In genomic region chr3:108840000-108840715, GRCm38 (mm10) we compare ENCODE assay signal across 7 mouse cellular contexts. TPM values are rescaled to one million over a fixed set of nuclear protein-coding genes. Genes with fewer than 3 reads are reported as not detected.
DNase-seq lines count a peak whose midpoint lies in the region; ATAC-seq lines count a peak whose summit lies in the region.

Gene Stxbp3, minus strand, starts transcription at chr3:108840526.

- no peaks in the 10 kb centered on the region for H3K4me1 ChIP-seq in embryonic facial prominence, embryonic 11.5 days (ENCODE audit: control insufficient read depth, insufficient read depth, low read length)
- peaks cover 10% of the 10 kb centered on the region; the same call in 1 of the 2 replicates for H3K4me1 ChIP-seq in limb, embryonic 10.5 days
- peaks cover 18% of the 10 kb centered on the region; the same call in 1 of the 2 replicates for H3K4me1 ChIP-seq in midbrain, embryonic 13.5 days (replicated peaks)

- peak within 1 kb of the TSS; percentile 81 for H3K4me3 ChIP-seq in embryonic facial prominence, embryonic 11.5 days (ENCODE audit: low read depth, low read length)
- H3K4me3 ChIP-seq in limb, embryonic 10.5 days, result peak within 1 kb of the TSS; percentile 79
- peak within 1 kb of the TSS; percentile 73 for H3K4me3 ChIP-seq in midbrain, embryonic 13.5 days (replicated peaks)

- WGBS in embryonic facial prominence, embryonic 11.5 days, result under 1% methylated on average over 56 of the region's 56 CpGs
- WGBS in limb, embryonic 10.5 days, result under 1% methylated on average over 56 of the region's 56 CpGs
- under 1% methylated on average over 56 of the region's 56 CpGs for WGBS in midbrain, embryonic 13.5 days

- no peaks in the 10 kb centered on the region for H3K27me3 ChIP-seq in embryonic facial prominence, embryonic 11.5 days (ENCODE audit: control insufficient read depth, insufficient read depth, low read length)
- no peaks in the 10 kb centered on the region for H3K27me3 ChIP-seq in limb, embryonic 10.5 days (ENCODE audit: low read depth, poor library complexity, severe bottlenecking)
- no peaks in the 10 kb centered on the region for H3K27me3 ChIP-seq in midbrain, embryonic 13.5 days

- DNase-seq in adrenal gland, postnatal 14 days, result peak; percentile 100
- peak; percentile 97 for DNase-seq in embryonic facial prominence, embryonic 11.5 days (ENCODE audit: low spot score)
- DNase-seq in kidney, adult 11 months, result peak; percentile 97
- peak; percentile 99 for DNase-seq in limb, embryonic 10.5 days (ENCODE audit: low spot score)
- peak; percentile 99 for DNase-seq in spleen, adult 12 weeks (ENCODE audit: low spot score)

- no peaks in the 10 kb centered on the region for H3K36me3 ChIP-seq in embryonic facial prominence, embryonic 11.5 days (replicated peaks; ENCODE audit: control insufficient read depth, insufficient read depth, low read depth, low read length)
- 0 out of 2 replicates have a peak, but pooled peaks cover 5% of the 10 kb centered on the region for H3K36me3 ChIP-seq in limb, embryonic 10.5 days
- H3K36me3 ChIP-seq in midbrain, embryonic 13.5 days, result no peaks in the 10 kb centered on the region

- H3K9me3 ChIP-seq in embryonic facial prominence, embryonic 11.5 days (replicated peaks; ENCODE audit: control insufficient read depth, low read length), result no peaks in the 10 kb centered on the region
- H3K9me3 ChIP-seq in limb, embryonic 10.5 days (replicated peaks), result no peaks in the 10 kb centered on the region
- no peaks in the 10 kb centered on the region for H3K9me3 ChIP-seq in midbrain, embryonic 13.5 days

- H3K9ac ChIP-seq in embryonic facial prominence, embryonic 11.5 days (replicated peaks; ENCODE audit: low read length), result peak within 1 kb of the TSS; percentile 80
- H3K9ac ChIP-seq in midbrain, embryonic 13.5 days (replicated peaks), result peak within 1 kb of the TSS; percentile 72

- ATAC-seq in embryonic facial prominence, embryonic 11.5 days (replicated peaks; ENCODE audit: insufficient number of reproducible peaks, low FRiP score, low TSS enrichment, low read depth), result peak; percentile 93
- ATAC-seq in granulocyte monocyte progenitor cell, adult 5-6 weeks (replicated peaks; ENCODE audit: poor library complexity, severe bottlenecking), result peak; percentile 98
- ATAC-seq in midbrain, embryonic 13.5 days, result peak; percentile 95

- H3K27ac ChIP-seq in embryonic facial prominence, embryonic 11.5 days (replicated peaks; ENCODE audit: low read depth, low read length), result peak within 1 kb of the TSS; percentile 65; the same call in 1 of the 2 replicates
- peak within 1 kb of the TSS; percentile 88 for H3K27ac ChIP-seq in limb, embryonic 10.5 days
- H3K27ac ChIP-seq in midbrain, embryonic 13.5 days, result peak within 1 kb of the TSS; percentile 36; the same call in 1 of the 2 replicates

- H3K4me2 ChIP-seq in embryonic facial prominence, embryonic 11.5 days (ENCODE audit: low read depth, low read length), result peak within 1 kb of the TSS; percentile 55
- H3K4me2 ChIP-seq in midbrain, embryonic 13.5 days (replicated peaks), result peak within 1 kb of the TSS; percentile 73

RNA-seq across cellular contexts. Expression of gene Stxbp3, which starts in this region (rescaled TPM):
- 45.2 and 50.7 TPM in 2 replicates for total RNA-seq in adrenal gland, postnatal 14 days (2021)
- 28.2 and 29.2 TPM in 2 replicates for polyA plus RNA-seq in embryonic facial prominence, embryonic 11.5 days (2014; fragmentation: Nextera tagmentation; extraction: Ambion mirVana)
- total RNA-seq in granulocyte monocyte progenitor cell, adult 5-6 weeks (2014; fragmentation: Nextera tagmentation), result 23.5 and 28.7 TPM in 2 replicates
- total RNA-seq in granulocyte monocyte progenitor cell, adult 5-6 weeks (2017), result 21.6 and 26.2 TPM in 2 replicates
- 20.8 and 24.6 TPM in 2 replicates for polyA plus RNA-seq in limb, embryonic 10.5 days (2016; fragmentation: Nextera tagmentation; extraction: Ambion mirVana)
- polyA plus RNA-seq in midbrain, embryonic 13.5 days (2015; fragmentation: Nextera tagmentation; extraction: Ambion mirVana), result 16.0 and 16.1 TPM in 2 replicates

Comparison
In these comparisons a context has a peak if more than half of its experiments do, and no peak if none do; other contexts are left out.
1. Peak in every context shown above with its lines: DNase-seq, ATAC-seq, H3K4me3 ChIP-seq and H3K27ac ChIP-seq.
2. H3K27ac ChIP-seq: peak in every context shown above with its lines; median percentile 88 in limb, embryonic 10.5 days; 65 in embryonic facial prominence, embryonic 11.5 days; 36 in midbrain, embryonic 13.5 days.